Mouse (Mus musculus): ENCODE results near the gene Aicda. TPM values are rescaled to one million over a fixed set of nuclear protein-coding genes. Genes with fewer than 3 reads are reported as not detected.
"Not testable (repeated sequence)": the region's sequence is repeated elsewhere in the genome, so short reads cannot be mapped to it uniquely, and the experiment has no call there.

The Aicda gene
- total and polyA plus RNA-seq, 3 experiments: not detected

GRCm38 (mm10) chr6:122554102-122554501 lies 501 bp downstream of the Aicda start:
- DNase-seq: no peak

- DNase-seq: no peak
Observed at GRCm38 (mm10) chr6:122555266-122555665, 1.7 kb downstream of the Aicda start.

- DNase-seq: peak; percentile 61
Observed at GRCm38 (mm10) chr6:122556959-122557561, 3.5 kb downstream of the Aicda start.

- peak; percentile 55 for DNase-seq
Observed at GRCm38 (mm10) chr6:122560427-122560826, 6.8 kb downstream of the Aicda start.

GRCm38 (mm10) chr6:122561005-122561404 lies 7.4 kb downstream of the Aicda start:
- DNase-seq: no peak

GRCm38 (mm10) chr6:122562463-122562862 lies 8.9 kb downstream of the Aicda start:
- peak; percentile 20 for DNase-seq

- no peak for DNase-seq
Observed at GRCm38 (mm10) chr6:122565070-122565784, 11.6 kb downstream of the Aicda start.

- no peak for DNase-seq
Observed at GRCm38 (mm10) chr6:122569113-122569512, 15.5 kb downstream of the Aicda start.

GRCm38 (mm10) chr6:122569762-122570161 lies 16.2 kb downstream of the Aicda start:
- no peak for DNase-seq

- peak; percentile 52 for DNase-seq
Observed at GRCm38 (mm10) chr6:122570695-122571616, 17.4 kb downstream of the Aicda start.

GRCm38 (mm10) chr6:122571617-122571959 lies 18.0 kb downstream of the Aicda start:
- no peak for DNase-seq

GRCm38 (mm10) chr6:122575037-122575436 lies 21.4 kb downstream of the Aicda start:
- not testable (repeated sequence) for DNase-seq

- DNase-seq: no peak
Observed at GRCm38 (mm10) chr6:122577030-122577429, 23.4 kb downstream of the Aicda start.

GRCm38 (mm10) chr6:122579086-122579485 lies 25.5 kb downstream of the Aicda start:
- peak; percentile 59 for DNase-seq

- DNase-seq: no peak
Observed at GRCm38 (mm10) chr6:122591027-122591758, 37.6 kb downstream of the Aicda start.

- no peak for DNase-seq
Observed at GRCm38 (mm10) chr6:122592905-122593304, 39.3 kb downstream of the Aicda start.

GRCm38 (mm10) chr6:122595637-122596036 lies 42.0 kb downstream of the Aicda start:
- DNase-seq: peak; percentile 36

- DNase-seq: no peak
Observed at GRCm38 (mm10) chr6:122596608-122597007, 43.0 kb downstream of the Aicda start.

- no peak for DNase-seq
Observed at GRCm38 (mm10) chr6:122598014-122598413, 44.4 kb downstream of the Aicda start.

GRCm38 (mm10) chr6:122598436-122598835 lies 44.8 kb downstream of the Aicda start:
- DNase-seq: no peak

GRCm38 (mm10) chr6:122599054-122599737 lies 45.6 kb downstream of the Aicda start:
- no peak for DNase-seq
